Mouse (Mus musculus) spleen, postnatal 36 days (tissue): ENCODE results near the gene Lrrc51.

Source experiments
- DNase-seq, 2 experiments: peaks; one replicate each; pipeline ENCODE4 v3.0.0; 2022; ENCODE audit warnings: low spot score in 2 of 2, mixed read lengths in 1 of 2

The Lrrc51 gene

DNA sequence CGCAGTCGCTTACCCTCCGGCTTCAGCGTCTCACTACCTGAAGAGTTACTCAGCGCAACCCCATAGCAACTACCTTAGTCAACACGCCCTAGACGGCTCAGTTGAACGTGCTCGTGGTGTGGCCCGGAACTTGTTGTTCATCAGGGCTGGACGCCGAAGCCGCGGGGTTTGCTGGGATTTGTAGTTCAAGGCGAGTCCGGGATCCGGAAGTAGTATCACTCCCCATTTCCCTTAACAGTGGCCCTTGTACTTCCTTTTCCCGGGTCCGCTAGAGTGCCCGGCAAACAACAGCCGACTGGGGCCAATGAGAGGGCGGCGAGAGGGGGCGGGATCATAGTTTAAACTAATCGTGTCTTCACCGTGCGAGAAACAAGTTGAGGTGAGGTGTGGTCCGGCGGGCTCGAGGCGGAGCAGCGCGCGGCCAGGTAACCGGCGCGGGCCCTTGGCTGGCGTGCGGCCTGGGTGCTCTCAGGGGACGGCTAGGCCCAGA, at the start of gene Lrrc51, which contains the start of gene Numa1:
TSS of gene Lrrc51 (minus strand) at position 145 of the 490 bp plus-strand sequence.
TSS of gene Numa1 (plus strand) at position 361 of the 490 bp plus-strand sequence.
- DNase-seq: peak; percentile 98 to 99

- no peak for DNase-seq
Measured at GRCm38 (mm10) chr7:101982735-101983134, 49.0 kb upstream of the Lrrc51 start.

DNA sequence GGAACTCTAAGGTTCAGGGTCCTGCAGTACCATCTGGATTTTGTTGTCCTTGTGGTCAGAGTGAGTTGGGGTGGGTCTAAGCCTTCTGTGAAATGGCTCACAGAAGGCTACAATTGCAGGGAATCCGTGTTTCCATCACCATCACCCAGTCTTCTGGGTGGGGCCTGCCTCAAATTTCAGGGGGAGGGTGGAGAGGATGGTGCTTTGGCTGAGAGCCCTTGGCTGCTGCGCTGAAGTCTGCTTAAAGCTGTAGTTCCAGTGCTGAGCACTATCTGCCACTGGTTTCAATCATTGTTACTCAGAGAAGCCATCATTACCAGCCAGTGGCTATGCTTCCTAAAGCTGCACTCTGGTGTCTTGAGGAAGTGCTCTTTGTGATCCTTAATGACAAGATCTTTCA, 40.8 kb upstream of the Lrrc51 start:
- no peak for DNase-seq

- no peak for DNase-seq
Measured at GRCm38 (mm10) chr7:101973730-101974129, 40.0 kb upstream of the Lrrc51 start.

DNA sequence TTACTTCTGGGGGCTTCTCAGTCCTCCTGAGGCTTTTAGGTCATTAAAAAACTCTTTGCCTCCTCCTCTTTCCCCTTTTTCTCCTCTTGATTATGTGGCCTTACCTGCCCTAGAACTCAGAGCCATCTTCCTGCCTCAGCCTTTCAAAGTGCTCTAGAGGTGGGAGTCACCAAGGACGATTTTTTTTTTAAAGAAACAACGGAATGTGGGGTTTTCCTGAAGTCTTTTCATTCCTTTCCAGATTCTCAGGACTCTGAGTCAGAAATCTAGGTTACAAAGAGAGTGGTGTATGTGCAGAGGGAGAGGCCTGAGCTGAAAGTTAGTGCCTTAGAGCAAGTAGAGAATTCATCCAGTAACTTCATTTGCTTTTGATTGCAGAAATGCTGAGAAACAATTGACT, 38.0 kb upstream of the Lrrc51 start:
- DNase-seq: no peak

DNA sequence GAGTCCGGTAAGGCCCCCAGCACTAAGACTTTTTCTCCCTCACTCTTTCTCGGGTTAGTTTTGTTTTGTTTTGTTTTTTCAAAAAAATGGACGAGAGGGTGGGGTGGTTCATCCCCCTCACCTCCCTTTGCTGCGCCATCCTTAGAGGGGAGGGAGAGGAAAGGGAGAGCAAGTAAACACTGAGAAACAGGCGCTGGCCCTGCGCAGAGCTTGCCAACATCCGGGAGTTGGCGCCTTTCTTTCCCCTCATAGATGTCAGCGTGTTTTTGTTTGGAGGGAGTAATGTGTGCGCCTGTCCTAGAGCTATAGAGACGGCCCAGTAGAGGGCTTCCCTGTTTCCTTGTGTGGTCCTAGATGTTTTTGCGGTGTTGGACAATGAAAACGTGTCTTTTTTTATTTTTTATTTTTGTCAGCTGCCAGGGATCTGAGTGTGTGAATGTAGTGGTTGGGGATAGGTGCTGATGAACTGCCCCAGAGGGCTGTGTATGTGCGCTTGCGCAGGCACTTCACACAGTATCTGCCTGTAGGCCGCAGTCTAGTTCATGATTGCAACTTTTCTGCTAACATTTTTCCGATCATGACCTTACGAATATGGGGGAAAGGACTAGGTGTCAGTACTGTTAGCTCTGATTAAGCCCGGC, 37.2 kb upstream of the Lrrc51 start:
- peak; percentile 58 to 65 for DNase-seq

GRCm38 (mm10) chr7:101970429-101970775, 36.7 kb upstream of the Lrrc51 start:
- DNase-seq: peak; percentile 85 to 87

DNA sequence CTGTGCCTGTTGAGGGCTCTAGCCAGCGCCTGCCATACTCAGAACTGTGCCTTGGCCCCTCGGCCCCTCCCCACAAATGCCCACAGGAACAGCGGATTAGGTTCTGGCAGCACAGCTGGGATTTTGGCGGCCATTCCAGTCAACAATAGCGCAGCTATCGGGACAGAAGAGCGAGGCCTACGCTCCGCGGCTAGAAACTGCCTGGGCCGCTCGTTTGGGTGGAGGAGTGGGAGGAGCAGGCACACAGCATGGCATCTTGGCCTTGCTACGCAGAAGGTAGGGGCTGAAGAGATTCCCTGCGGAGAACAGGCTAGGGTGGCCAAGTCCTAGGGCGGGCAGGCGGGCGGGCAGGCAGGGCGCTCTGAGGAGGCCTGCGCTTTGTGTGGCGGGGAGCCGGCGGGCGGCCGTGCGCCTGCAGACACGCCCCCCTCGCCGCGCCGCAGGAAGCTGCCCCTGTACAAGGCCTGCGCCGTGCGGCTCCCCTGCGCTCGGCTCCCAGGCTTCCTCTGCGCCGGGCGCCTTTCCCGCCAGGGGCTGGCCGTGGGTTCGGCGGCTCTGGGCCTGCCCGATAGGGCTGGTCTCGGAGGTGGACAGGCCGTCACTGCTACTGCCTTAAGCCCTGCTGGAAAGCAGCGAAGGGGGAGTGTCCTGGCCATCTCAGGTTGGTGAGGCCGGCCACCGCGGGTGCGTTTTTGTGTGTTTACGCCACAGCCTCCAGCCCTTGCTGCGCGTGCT, 36.2 kb upstream of the Lrrc51 start:
- DNase-seq: peak; percentile 78 to 84

DNA sequence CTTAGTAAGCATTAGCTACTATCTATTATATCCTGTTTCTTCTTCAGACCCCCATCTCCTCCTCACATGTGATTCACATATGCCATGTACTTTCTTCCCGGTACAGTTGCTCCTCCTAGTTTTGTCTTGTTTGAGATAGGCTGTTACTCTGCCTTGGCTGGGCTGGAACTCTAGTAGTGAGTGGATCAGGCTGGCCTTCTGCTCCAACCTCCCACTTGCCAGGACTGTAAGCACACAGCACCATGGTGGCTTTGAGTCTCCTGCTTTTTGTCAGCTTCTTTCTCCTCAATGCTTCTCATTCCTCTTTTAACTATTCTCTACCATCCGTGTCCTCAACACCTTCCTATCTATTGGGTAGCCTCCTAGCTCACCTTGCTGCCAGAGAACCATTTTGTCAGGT, 35.1 kb upstream of the Lrrc51 start:
- no peak for DNase-seq

GRCm38 (mm10) chr7:101967256-101967655, 33.6 kb upstream of the Lrrc51 start:
- DNase-seq: no peak

GRCm38 (mm10) chr7:101965606-101966005, 31.9 kb upstream of the Lrrc51 start:
- DNase-seq: peak in 1 of 2 experiments; percentile 14

DNA sequence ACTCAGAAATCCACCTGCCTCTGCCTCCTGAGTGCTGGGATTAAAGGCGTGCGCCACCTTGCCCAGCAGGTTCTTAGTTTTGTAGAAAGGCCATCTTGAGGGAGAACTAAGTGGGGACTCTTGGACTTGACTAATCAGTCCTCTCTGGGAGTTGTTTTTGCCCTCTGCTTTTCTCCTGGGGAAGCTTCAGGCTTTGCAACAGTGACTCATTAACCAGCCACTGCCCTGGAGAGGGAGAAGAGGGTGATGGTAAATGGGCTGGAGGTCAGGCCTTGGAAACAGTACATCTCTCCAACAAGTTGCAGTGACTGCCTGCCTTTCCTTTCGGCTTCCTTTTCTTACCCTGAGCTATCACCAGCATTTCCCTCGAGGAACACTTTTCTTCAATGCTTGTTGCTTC, 30.9 kb upstream of the Lrrc51 start:
- DNase-seq: no peak

GRCm38 (mm10) chr7:101963621-101964020, 29.9 kb upstream of the Lrrc51 start:
- DNase-seq: no peak

DNA sequence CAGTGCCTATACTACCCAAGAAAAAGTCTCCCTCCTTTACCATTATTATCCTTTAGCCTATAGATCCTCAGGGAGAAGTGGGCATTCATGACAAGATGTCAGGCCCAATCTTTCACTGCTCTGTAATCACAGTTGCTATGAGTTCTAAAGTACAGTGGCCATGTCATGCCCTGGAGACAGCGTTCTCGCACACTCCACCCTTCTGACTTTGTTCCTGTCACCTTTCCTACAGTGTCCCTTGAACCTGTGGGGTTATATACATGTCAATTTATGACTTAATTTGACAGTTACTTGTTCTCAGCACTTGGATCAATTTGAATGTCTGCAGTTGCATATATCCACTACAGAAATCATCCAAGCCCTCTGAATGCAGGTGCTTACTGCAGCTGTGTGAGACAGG, 29.1 kb upstream of the Lrrc51 start:
- DNase-seq: no peak

- DNase-seq: no peak
Measured at GRCm38 (mm10) chr7:101956911-101957310, 23.2 kb upstream of the Lrrc51 start.

GRCm38 (mm10) chr7:101956481-101956880, 22.8 kb upstream of the Lrrc51 start:
- no peak for DNase-seq

DNA sequence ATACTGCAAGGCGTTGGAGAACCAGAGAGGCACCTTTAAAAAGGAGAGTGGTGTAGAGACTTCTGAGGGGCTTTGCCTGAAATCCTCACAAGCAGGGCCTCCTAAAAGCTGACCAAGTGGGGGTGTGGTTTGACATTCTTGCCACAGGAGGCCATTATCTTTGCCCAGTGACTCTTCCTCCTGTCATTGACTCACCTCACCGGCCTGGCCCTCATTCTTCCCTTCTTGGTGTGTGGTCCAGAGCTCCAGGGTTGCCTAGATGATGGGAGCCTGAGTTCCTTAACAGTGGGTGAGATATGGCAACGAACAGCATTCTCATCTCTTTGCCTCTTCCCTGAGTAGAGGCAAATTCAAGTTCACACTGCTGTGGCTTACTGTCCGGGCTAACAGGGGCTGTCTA, 22.2 kb upstream of the Lrrc51 start:
- no peak for DNase-seq

- DNase-seq: no peak
Measured at GRCm38 (mm10) chr7:101955276-101955675, 21.6 kb upstream of the Lrrc51 start.

DNA sequence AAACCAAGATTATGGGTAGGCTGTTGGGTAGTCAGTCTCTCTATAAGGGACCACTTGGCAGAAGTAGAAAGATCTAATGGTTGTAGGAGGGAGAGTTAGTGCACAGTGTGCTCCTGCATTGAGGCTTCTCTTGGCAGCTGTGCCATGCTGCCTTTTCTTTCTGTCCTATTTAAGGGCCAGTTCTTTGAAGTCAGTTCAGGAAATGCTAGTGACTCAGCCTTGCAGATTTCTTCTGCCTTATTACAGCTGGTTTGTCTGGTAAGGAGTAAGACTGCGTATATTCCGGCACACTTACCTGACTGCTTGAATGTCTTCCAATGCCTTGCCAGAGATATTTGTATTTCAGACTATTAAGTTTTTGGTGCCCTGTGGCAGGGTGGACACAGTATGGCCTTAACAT, 20.5 kb upstream of the Lrrc51 start:
- DNase-seq: no peak

DNA sequence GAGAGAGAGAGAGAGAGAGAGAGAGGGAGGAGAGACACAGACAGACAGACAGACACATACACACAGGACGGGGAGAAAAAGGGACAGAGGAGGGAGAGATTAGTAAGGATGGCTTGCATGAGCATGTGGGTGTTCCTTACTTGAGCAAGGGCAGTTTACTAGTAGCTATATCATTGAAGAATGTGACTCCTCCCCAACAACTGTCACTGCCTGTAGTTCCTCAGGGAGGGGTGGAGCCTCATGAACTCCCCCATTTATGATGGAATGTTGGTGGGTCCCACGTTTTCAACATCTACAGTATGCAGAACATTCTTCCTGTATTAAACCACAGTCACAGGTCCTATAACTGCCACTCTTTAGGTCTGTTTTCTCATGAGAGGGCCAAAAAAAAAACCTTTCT, 18.4 kb upstream of the Lrrc51 start:
- DNase-seq: no peak

DNA sequence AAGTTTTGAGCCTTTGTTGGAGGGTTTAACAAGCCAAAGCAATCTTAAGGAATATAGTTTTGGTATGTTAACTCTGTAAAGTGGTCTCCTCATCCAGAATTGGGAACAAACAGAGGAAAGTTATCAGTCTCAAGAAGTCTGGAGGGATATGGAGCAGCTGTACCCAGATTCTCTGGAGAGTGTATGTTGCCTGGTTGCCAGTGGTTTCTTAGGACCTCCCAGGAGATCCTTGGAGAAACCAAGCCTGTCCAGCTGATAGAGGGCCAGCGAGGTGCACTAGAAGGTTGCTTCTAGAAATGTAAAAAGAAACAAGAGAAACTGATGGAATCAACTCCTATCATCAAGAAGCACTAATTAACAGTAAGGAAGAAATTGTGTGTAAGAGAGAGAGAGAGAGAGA, 18.0 kb upstream of the Lrrc51 start:
- DNase-seq: no peak

DNA sequence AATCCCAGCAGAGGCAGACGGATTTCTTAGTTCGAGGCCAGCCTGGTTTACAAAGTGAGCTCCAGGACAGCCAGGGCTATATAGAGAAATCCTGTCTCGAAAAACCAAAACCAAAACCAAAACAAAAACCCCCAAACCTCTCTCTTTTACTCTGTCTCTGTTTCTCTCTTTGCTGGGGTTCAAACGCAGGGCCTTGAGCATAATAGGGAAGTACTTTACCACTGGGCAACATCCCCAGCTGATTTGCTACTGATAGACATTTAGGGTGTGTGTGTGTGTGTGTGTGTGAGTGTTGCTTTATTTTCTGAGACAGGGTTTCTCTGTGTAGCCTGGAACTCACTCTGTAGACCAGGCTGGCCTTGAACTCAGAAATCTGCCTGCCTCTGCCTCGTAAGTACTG, 15.3 kb upstream of the Lrrc51 start:
- DNase-seq: peak; percentile 4 to 29

DNA sequence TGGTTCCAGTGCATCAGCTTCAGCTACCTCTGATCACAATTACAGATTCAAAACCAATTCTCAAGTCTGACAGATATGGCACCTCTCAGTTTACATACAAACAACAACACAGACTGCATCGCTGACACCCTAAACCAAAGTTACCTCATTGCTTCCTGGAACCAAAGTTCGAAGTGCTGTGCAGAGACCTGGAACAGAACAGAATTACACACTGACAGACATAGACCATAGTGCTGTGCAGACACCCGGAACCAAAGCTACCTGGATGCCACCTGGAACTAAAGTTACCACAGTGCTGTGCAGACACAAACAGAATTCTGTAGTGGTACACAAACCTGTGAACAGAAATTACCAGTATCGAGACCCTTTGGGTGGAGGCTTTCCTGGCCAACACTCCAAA, 6.1 kb upstream of the Lrrc51 start:
- DNase-seq: no peak
